Mouse (Mus musculus) lung, embryonic 16.5 days (tissue): ENCODE results near the gene Wfdc6a. TPM values are rescaled to one million over a fixed set of nuclear protein-coding genes. Genes with fewer than 3 reads are reported as not detected.
"Not testable (repeated sequence)": the region's sequence is repeated elsewhere in the genome, so short reads cannot be mapped to it uniquely, and the experiment has no call there.

ENCODE experiments used
- ATAC-seq: fragments of 200-750 bp; cut with Nextera tagmentation; 2 replicates; pipeline ENCODE4 v1.8.0; 2017; ENCODE audit warnings: low read depth, mild to moderate bottlenecking, moderate library complexity
- H3K27ac ChIP-seq: fragments of 300-500 bp; sonication (generic); 2 replicates; pipeline ENCODE4 v1.5.1; 2014; ENCODE audit warnings: mild to moderate bottlenecking, control low read depth, low read length
- H3K27me3 ChIP-seq: fragments of 300-500 bp; sonication (generic); 2 replicates; pipeline ENCODE4 v1.6.1; 2014; ENCODE audit warnings: low read depth, low read length, mixed read lengths; ENCODE audit not compliant: control insufficient read depth, insufficient read depth
- H3K36me3 ChIP-seq: fragments of 300-500 bp; sonication (generic); 2 replicates; pipeline ENCODE4 v1.6.1; 2014; ENCODE audit warnings: low read length; ENCODE audit not compliant: control insufficient read depth, insufficient read depth
- H3K4me1 ChIP-seq: fragments of 300-500 bp; sonication (generic); replicated peaks from 2 replicates; pipeline ENCODE4 v1.6.1; 2014; ENCODE audit warnings: low read length, mixed read lengths; ENCODE audit not compliant: control insufficient read depth, insufficient read depth
- H3K4me2 ChIP-seq: fragments of 300-500 bp; sonication (generic); 2 replicates; pipeline ENCODE4 v1.6.1; 2014; ENCODE audit warnings: low read depth, low read length, control low read depth
- H3K4me3 ChIP-seq: fragments of 300-500 bp; sonication (generic); 2 replicates; pipeline ENCODE4 v1.5.1; 2014; ENCODE audit warnings: mild to moderate bottlenecking, low read length, control low read depth
- H3K9ac ChIP-seq: fragments of 300-500 bp; sonication (generic); 2 replicates; pipeline ENCODE4 v1.6.1; 2014; ENCODE audit warnings: low read length, control low read depth
- H3K9me3 ChIP-seq: fragments of 300-500 bp; sonication (generic); 2 replicates; pipeline ENCODE4 v1.6.1; 2016; ENCODE audit warnings: low read length; ENCODE audit not compliant: control insufficient read depth
- WGBS: fragments of 180-500 bp; shearing (Covaris S2); extraction: QIAGEN DNeasy Blood & Tissue Kit; methylation state at CpG from one replicate; pipeline ENCODE4 v1.1.7; 2014; 5-methylcytosine and 5-hydroxymethylcytosine counted together
- polyA plus RNA-seq: library from polyadenylated mRNA; unstranded; fragments of >200 nt; fragmentation: Nextera tagmentation; extraction: Ambion mirVana; gene quantifications from 2 replicates; pipeline ENCODE4 v1.2.1, GENCODE M21; 2015

Gene Wfdc6a
- polyA plus RNA-seq, 1 experiment from 2014 or later, result 1.4 TPM

DNA sequence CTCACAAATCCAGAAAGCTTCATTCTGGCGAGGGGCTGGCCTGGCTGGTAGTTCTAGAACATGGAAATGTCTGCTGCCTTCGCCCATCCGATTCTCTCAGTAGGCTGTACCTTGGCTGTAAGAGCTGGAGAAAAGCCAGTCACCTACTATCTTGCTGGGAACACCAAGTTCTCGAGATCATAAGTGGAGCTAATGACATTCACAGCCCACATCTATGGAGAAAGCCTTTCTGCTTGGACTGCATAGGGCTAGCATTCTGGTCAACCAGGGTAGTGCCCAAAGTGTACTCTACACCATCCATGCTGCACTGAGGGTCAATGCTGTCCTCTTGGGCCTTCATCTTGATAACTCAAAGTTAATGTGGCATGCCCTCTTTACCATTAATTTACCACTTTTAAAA is 8.2 kb upstream of the Wfdc6a start, which contains the start of gene Eppin:
Gene Eppin, minus strand, starts transcription at position 101 of the 400 bp plus-strand sequence.
- Histone ChIP-seq H3K9ac (no peak within 1 kb of the TSS), H3K4me1 (no peaks in the 10 kb centered on the region), H3K4me3 (no peak within 1 kb of the TSS), H3K27me3 (no peaks in the 10 kb centered on the region), H3K36me3 (no peaks in the 10 kb centered on the region), H3K9me3 (no peaks in the 10 kb centered on the region), H3K27ac (no peak within 1 kb of the TSS), H3K4me2 (no peak within 1 kb of the TSS)
- WGBS, result 70% methylated on average over 4 of the region's 4 CpGs
- ATAC-seq, result no peak

DNA sequence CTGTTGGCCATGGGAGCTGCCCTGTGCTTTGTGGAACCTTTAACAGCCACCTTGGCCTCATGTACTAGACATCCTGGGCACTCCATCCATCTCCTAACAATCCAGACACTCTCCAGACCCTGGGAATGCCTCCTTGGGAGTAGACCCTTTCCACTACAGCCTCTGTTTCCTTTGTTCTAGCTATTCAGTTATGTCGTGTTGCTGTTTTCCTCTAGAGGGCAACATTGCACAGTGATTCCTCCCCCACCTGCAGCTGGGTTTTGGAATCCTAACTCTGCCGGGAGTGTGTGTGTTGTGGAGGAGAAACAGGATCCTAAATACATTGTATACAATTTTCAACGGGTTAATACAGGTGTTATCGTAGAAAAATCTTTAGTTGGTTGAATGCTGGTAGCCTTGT is 6.8 kb upstream of the Wfdc6a start:
- WGBS, result 7% methylated on average over 4 of the region's 4 CpGs
- ATAC-seq, result peak; percentile 28; the same call in 1 of the 2 replicates

DNA sequence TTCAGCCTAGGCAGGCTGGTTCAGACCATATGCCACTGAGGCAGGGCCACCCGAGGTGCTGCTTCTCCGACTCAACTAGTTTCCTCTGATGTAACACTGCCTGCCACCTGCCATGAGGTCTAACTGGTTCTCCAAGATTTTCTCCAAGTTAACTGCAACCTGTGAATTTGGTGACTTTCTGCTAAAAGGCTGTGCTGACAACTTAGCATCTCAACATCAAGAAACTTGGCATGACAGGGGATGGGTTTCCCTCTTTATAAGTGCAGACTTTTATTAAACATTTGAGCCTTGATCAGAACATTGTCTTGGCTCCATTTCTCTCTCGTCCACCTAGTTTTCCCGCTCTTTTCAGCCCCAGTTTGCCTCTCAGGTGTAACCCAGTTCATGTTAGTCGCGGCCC is 11.9 kb downstream of the Wfdc6a start, which contains the start of gene Spint3:
Gene Spint3, minus strand, starts transcription at position 101 of the 400 bp plus-strand sequence.
- not testable (repeated sequence) for H3K9ac ChIP-seq, H3K36me3 ChIP-seq, H3K4me2 ChIP-seq, H3K27ac ChIP-seq, ATAC-seq, H3K4me3 ChIP-seq, H3K4me1 ChIP-seq, H3K9me3 ChIP-seq, H3K27me3 ChIP-seq
- 74% methylated on average over 6 of the region's 6 CpGs for WGBS

More for the DNA sequence above, 6.8 kb upstream of the Wfdc6a start:
- no peaks in the 10 kb centered on the region for H3K4me1 ChIP-seq
- no peaks in the 10 kb centered on the region for H3K36me3 ChIP-seq
- no peak overlapping the region for H3K27ac ChIP-seq
- no peaks in the 10 kb centered on the region for H3K9me3 ChIP-seq
- H3K27me3 ChIP-seq, result no peaks in the 10 kb centered on the region
- no peak overlapping the region for H3K9ac ChIP-seq
- no peak overlapping the region for H3K4me3 ChIP-seq
- H3K4me2 ChIP-seq, result no peak overlapping the region

DNA sequence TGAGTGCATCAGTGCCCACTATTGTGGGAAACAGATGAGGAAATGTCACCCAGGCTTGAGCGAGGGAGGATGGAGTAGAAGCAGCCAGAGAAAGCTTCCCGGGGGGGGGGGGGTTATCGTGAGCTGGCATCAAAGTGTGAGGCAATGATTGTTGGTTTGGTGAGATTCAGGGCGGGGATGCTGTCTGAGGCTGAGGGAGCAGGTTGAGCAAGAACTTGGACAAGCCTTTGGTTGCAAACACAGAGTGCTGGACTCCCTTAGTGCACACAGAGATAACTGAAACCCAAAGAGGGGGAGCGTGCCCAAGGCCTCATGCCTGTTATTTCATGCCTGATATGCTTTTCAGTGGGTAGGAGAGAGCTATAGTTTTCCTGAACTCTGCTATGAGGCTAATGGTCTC is 17.8 kb downstream of the Wfdc6a start:
- Histone ChIP-seq H3K27ac (no peak overlapping the region), H3K4me1 (peaks cover 6% of the 10 kb centered on the region; the same call in 1 of the 2 replicates), H3K4me3 (no peak overlapping the region), H3K36me3 (peaks cover 9% of the 10 kb centered on the region; the same call in 1 of the 2 replicates), H3K4me2 (no peak overlapping the region), H3K27me3 (no peaks in the 10 kb centered on the region), H3K9ac (no peak overlapping the region), H3K9me3 (no peaks in the 10 kb centered on the region)
- WGBS, result 77% methylated on average over 5 of the region's 5 CpGs
- ATAC-seq, result no peak

DNA sequence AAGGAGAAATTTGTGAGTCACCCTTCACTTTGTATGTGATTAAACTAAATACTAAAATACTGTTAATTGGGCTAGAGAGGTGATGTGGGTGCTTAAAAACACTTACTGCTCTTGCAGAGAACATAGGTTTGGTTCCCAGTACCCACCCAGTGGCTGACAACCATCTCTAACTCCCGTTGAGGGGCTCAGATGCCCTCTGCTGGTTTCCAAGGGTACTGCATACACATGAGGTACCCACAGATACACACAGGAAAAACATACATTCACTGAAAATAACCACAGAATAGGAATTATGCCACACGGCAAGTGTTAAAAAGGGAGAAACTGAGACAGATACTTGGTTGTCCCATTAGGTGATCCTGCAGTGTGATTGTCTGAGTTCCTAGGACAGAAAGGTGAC is 18.2 kb downstream of the Wfdc6a start:
- H3K27ac ChIP-seq, result no peak overlapping the region
- H3K9ac ChIP-seq, result no peak overlapping the region
- no peaks in the 10 kb centered on the region; the same call in 1 of the 2 replicates for H3K27me3 ChIP-seq
- H3K4me1 ChIP-seq, result peaks cover 6% of the 10 kb centered on the region; the same call in 1 of the 2 replicates
- H3K4me3 ChIP-seq, result no peak overlapping the region
- peaks cover 9% of the 10 kb centered on the region; the same call in 1 of the 2 replicates for H3K36me3 ChIP-seq
- WGBS, result 80% methylated on average over 2 of the region's 2 CpGs
- no peaks in the 10 kb centered on the region for H3K9me3 ChIP-seq
- H3K4me2 ChIP-seq, result no peak overlapping the region
- no peak for ATAC-seq

DNA sequence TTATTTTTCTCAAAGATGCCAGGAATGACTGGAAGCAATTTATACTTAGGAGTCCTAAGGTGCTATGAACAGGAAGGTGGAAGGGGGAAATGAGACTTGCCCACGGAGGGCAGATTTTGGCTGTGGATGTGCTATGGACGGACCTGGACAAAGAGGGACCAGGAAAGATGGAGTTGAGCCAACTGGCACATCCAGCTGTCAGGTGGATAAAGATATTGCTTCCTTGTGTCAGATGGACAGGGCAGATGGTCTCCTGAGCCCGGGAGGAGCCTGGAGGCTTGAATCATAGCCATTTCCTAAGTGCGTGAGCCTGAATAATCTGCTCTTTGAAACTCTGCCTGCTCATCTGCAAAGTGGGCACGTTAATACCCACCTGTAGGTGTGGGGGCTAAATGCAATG is 20.9 kb downstream of the Wfdc6a start:
- peak overlapping the region; percentile 75 for H3K4me2 ChIP-seq
- H3K4me1 ChIP-seq, result peaks cover 8% of the 10 kb centered on the region
- H3K9me3 ChIP-seq, result no peaks in the 10 kb centered on the region
- ATAC-seq, result no peak
- WGBS, result 65% methylated on average over 5 of the region's 5 CpGs
- H3K27me3 ChIP-seq, result no peaks in the 10 kb centered on the region; the same call in 1 of the 2 replicates
- no peak overlapping the region for H3K27ac ChIP-seq
- peaks cover 9% of the 10 kb centered on the region; the same call in 1 of the 2 replicates for H3K36me3 ChIP-seq
- peak overlapping the region; percentile 72 for H3K9ac ChIP-seq
- peak overlapping the region; percentile 54 for H3K4me3 ChIP-seq

DNA sequence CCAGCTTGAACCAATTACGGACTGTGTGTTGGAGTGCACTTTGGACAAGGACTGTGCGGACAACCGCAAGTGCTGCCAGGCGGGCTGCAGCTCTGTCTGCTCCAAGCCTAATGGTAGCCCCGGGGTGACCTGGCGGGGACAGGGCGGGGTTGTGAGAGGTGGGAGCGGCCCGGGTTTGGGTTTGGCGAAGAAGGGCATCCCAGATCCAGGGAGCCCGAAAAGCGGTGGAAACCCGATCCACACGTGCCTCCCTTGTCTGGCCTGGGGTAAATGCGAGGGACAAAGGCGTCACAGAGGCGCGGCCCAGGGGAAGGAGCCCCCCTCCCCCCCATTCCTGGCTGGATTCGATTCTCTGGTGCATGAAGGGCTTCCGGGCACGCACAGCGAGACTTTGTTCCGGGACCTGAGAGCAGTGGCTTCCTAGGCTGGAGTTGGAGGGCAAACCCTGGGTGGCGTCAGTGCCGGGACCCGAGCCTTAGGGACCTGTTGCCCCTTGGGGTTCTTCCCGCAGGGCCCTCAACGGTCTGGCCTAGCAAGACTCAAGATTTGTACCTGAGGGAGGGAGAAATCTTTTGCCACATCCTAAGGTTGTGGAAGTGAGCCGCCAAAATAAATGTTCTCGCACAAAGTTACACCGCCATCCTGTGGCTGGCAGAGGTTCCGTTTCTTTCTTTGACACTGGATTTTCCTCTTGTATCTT is 21.8 kb downstream of the Wfdc6a start:
- Histone ChIP-seq H3K4me2 (peak overlapping the region; percentile 75), H3K9me3 (no peaks in the 10 kb centered on the region), H3K9ac (peak overlapping the region; percentile 72), H3K36me3 (peaks cover 9% of the 10 kb centered on the region; the same call in 1 of the 2 replicates), H3K27ac (peak overlapping the region; percentile 74), H3K4me1 (peaks cover 8% of the 10 kb centered on the region), H3K4me3 (peak overlapping the region; percentile 54), H3K27me3 (no peaks in the 10 kb centered on the region; the same call in 1 of the 2 replicates)
- WGBS, result under 1% methylated on average over 29 of the region's 32 CpGs
- ATAC-seq, result peak; percentile 62

DNA sequence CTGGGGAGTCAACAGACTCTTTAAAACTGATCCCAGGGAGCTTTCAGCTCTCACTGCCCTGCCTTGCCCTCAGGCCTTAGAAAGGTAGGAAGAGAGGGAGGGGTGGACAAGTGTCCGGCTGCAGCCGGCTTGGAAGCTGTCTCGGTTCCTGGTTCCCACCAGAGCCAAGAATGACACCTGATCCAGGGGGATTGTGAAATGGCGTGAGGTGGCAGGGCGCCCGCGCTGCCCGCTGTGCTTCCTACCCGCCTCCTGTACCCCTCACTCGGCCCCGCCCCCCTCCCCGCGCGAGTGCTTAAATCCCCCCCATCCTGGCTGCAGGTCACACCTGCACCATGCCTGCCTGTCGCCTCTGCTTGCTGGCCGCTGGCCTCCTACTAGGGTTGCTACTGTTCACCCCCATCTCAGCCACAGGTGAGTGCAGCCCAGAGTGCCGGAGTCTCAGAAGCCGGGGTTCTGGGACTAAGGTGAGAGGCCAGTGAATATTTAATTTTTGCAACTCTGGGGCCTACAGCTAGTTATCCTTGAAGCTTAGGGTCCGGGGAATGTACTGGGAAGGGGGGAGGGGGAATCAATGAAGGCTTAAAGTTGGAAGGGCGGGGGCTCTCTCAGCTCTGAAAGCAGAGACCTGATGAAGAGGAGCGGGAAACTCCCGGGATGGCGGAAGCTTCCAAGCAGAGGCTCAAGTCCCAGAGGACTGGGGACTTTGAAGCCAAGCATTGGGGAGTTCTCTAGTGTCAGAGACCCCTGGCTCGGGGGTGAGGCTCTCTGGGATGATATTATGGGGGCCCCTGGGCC is 22.7 kb downstream of the Wfdc6a start, which contains the start of gene Wfdc2:
Gene Wfdc2, plus strand, starts transcription at position 23 of the 798 bp plus-strand sequence.
- Histone ChIP-seq H3K9me3 (no peaks in the 10 kb centered on the region), H3K9ac (peak within 1 kb of the TSS; percentile 72), H3K27ac (peak within 1 kb of the TSS; percentile 74), H3K27me3 (no peaks in the 10 kb centered on the region; the same call in 1 of the 2 replicates), H3K4me1 (peaks cover 15% of the 10 kb centered on the region), H3K4me3 (peak within 1 kb of the TSS; percentile 54), H3K4me2 (peak within 1 kb of the TSS; percentile 75), H3K36me3 (peaks cover 6% of the 10 kb centered on the region; the same call in 1 of the 2 replicates)
- ATAC-seq, result peak; percentile 58
- WGBS, result 2% methylated on average over 20 of the region's 24 CpGs

DNA sequence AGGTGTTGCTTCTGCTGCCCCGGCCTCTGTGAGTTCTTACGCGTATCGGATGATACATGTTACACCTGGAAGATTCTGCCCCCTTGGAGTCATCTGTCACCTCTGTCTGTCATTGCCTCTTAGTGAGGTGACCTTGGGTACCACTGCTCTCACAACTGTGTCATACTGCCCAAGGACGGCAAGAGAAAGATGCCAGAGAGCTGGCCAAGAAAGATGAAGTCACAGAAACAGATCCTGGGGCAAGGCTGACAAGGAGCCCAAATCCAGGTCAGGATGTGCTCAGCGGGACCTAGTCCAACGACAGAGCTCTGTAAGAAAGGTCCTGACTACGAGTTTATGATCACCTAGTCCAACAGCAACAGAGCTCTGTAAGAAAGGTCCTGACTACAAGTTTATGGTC is 25.1 kb downstream of the Wfdc6a start:
- H3K9ac ChIP-seq, result no peak overlapping the region
- no peaks in the 10 kb centered on the region for H3K9me3 ChIP-seq
- peaks cover 18% of the 10 kb centered on the region for H3K4me1 ChIP-seq
- no peak overlapping the region for H3K4me2 ChIP-seq
- no peak overlapping the region for H3K27ac ChIP-seq
- no peak overlapping the region for H3K4me3 ChIP-seq
- ATAC-seq, result no peak
- H3K36me3 ChIP-seq, result no peaks in the 10 kb centered on the region
- H3K27me3 ChIP-seq, result no peaks in the 10 kb centered on the region; the same call in 1 of the 2 replicates
- WGBS, result 79% methylated on average over 8 of the region's 8 CpGs
